Mouse (Mus musculus): Measurements from ENCODE around the gene Nup153.

DNA sequence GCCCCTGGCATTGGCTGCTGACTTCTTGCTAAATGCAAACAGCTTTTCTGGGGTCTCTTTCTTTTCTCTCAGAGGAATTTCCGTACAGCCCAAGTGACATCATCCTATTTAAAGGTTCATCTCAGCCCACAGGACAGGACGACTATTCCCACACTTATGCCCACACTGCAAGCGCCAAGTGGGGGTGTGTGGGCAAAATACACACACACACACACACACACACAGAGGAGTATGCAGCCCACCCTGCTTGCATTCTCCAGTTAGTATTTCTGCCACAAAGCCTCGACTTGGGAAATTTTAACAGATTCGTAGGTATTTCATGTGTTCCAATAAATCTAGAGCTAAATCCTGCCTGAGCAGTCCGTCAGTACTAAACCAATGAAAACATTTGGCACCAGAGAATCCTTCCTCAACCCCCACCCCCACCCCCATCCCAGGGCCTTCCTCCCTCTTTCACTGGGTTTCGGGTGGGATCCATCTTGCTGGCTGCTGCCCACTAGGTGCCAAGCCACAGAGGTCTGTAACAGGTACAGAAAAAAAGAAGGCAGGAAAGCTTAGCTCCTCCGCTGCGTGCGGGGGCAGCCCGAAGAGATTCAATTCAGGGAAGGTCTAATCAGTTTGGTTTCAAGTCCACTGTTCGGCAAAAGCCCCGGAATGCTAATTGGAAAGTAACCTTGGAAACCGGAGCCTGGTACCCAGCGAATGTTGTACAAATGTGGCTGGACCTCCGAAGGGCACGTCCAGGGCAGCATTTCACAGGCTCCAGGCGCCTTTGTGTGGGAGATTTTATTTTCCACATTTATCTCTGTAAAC, 94.2 kb downstream of the Nup153 start:
- no peak for TF ChIP-seq CTCF (IDR thresholded peaks at IDR 0.05; ENCODE audit: low read depth, low read length)
- TF ChIP-seq POLR2A (IDR thresholded peaks at IDR 0.05; ENCODE audit: extremely low read depth, insufficient read depth, low read length), result no peak

Measured in liver, adult 2 months (tissue).